Mouse (Mus musculus) liver, postnatal 0 days (tissue): Measurements from ENCODE around the gene Sox30.

Source experiments
- CTCF ChIP-seq: sonication (generic); IDR thresholded peaks from 2 replicates; pipeline ENCODE4 v1.5.1; 2016; ENCODE audit warnings: antibody characterized with exemption, low read depth
- EP300 ChIP-seq: IDR thresholded peaks from 2 replicates; pipeline ENCODE4 v1.6.1; 2016; ENCODE audit warnings: antibody characterized with exemption, low read depth, mild to moderate bottlenecking

DNA sequence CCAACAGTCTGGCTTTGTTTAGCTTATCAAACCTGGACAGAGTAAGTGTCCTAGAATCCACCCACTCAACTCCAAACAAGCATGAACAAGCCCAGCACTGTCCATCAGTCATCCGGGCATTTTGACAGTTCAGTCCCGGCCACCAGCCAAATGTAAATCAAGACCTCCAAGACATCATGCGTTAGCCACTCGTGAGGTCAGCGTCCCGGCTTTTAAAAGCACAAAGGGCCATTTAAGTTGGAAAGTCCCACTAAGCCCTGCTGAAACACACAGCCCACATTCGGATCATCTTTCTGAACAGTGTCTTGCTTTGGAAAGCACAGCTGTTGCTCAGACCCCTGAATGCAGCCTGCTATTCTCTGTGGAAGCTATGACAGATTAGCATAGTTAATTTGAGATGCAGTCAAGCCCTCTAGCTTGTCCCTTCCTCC lies 45.9 kb downstream of the Sox30 start:
- TF ChIP-seq CTCF (no peak), EP300 (no peak)
